Mouse (Mus musculus): Measurements from ENCODE around the gene Zfp362. TPM values are rescaled to one million over a fixed set of nuclear protein-coding genes. Genes with fewer than 3 reads are reported as not detected.

Zfp362 gene
- total RNA-seq (2021) = 10 to 100 TPM in 1 of 2 experiments, 1 to 10 TPM in 1; 8.4 to 10.4 TPM
- long read RNA-seq, experiment 1, partial matches to known transcripts = 0 of 4 reads
- long read RNA-seq, experiment 1, other reads (novel, unspliced or antisense) = 3 of 4 reads
- long read RNA-seq, experiment 2, transcript Zfp362-202 (9 exons, 2,812 nt) = major isoform, 6 of 10 reads
- long read RNA-seq, experiment 2, partial matches to known transcripts = 2 of 10 reads
- long read RNA-seq, experiment 2, other reads (novel, unspliced or antisense) = 2 of 10 reads

- peak in 1 of 2 experiments; percentile 30 for DNase-seq
- intact Hi-C loops (cut with DNase I) = no loop called here
Measured at GRCm38 (mm10) chr4:128806043-128806826, at the start of gene Zfp362. Gene Zfp362 (minus strand): TSS chr4:128806045.

- DNase-seq = no peak
- intact Hi-C loops (cut with DNase I) = loop anchor here (10.0 kb wide), 1 partner anchor 241 kb away; the partner anchor contains the start of genes Tlr12 and Zscan20
Measured at GRCm38 (mm10) chr4:128855613-128856040, 49.8 kb upstream of the Zfp362 start.

DNA sequence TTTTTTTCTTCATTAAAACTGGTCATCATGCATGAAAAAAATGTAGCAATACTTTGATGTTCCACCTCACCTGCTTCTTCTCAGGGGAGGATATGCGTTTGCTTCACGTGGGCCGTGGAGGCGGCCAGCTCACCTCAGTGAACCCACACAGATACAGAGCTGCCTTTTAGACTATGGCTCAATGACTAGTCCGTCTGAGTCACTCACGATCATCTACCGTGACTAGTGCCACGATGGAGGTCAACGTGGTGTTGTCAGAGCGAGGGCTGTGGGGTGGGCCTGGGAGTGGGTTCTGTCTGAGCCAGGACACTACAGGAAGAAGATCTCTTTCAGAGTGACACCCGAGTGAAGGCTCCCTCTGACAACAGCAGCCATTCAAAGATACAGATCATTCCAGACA, 47.3 kb upstream of the Zfp362 start:
- DNase-seq = no peak
- intact Hi-C loops (cut with DNase I) = loop anchor here (10.0 kb wide), 1 partner anchor 238 kb away; the partner anchor contains the start of genes Tlr12 and Zscan20

DNA sequence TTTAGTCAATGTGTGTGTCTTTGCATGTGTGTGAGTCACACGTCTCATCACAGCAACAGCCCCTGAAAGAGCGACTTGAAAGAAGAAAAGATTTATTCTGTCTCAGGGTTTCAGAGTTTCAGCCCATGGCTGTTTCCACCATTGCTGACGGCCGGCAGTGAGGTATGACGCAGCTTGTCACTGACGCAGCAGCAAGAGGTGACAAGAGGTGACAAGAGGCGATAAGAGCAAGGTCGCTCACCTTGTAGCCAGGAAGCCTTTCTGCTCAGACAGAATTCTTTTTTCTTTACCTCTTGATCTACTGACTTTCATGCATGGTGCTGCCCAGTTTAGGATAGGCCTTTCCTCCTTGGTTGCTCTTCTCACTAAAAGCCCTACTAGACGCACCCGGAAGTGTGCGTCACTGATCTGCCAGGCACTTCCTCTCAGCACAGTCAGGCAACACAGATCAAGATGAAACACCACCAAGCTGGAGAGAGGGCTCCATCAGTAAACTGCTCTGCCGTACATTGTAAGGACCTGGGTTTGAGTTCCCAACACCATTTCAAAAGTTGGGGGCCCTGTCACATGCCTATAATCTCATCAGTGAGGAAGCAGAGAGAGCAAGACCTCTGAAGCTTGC, 46.5 kb upstream of the Zfp362 start:
- intact Hi-C loops (cut with DNase I) = loop anchor here (10.0 kb wide), 1 partner anchor 238 kb away; the partner anchor contains the start of genes Tlr12 and Zscan20
- no peak for DNase-seq

GRCm38 (mm10) chr4:128849686-128850085, 43.8 kb upstream of the Zfp362 start:
- intact Hi-C loops (cut with DNase I) = loop anchor here (10.0 kb wide), 1 partner anchor 235 kb away; the partner anchor contains the start of genes Tlr12 and Zscan20
- no peak for DNase-seq

GRCm38 (mm10) chr4:128848961-128849360, 43.1 kb upstream of the Zfp362 start:
- intact Hi-C loops (cut with DNase I) = no loop called here
- no peak for DNase-seq

- intact Hi-C loops (cut with DNase I) = no loop called here
- DNase-seq = no peak
Measured at GRCm38 (mm10) chr4:128845367-128845973, 39.6 kb upstream of the Zfp362 start.

DNA sequence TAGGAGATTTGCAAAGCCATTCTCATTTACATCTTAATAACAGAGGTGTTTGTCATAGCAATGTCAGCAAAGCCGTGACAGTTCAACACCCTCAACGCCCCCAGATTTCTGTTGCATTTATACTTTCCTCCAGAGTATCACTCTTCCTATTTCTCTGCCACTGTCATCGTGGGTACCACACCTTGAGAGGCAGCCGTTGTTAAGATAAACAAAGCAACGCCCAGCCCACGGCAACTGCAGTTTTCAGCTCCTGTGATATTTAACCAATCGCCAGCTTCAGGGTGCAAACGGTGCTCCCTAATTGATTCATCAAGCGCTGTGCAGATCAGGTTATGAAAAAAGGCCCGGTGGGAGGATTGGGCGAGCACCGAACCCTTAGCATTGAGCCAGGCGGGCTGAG, 38.7 kb upstream of the Zfp362 start:
- intact Hi-C loops (cut with DNase I) = no loop called here
- no peak for DNase-seq

GRCm38 (mm10) chr4:128841259-128841658, 35.4 kb upstream of the Zfp362 start:
- no peak for DNase-seq
- intact Hi-C loops (cut with DNase I) = no loop called here

DNA sequence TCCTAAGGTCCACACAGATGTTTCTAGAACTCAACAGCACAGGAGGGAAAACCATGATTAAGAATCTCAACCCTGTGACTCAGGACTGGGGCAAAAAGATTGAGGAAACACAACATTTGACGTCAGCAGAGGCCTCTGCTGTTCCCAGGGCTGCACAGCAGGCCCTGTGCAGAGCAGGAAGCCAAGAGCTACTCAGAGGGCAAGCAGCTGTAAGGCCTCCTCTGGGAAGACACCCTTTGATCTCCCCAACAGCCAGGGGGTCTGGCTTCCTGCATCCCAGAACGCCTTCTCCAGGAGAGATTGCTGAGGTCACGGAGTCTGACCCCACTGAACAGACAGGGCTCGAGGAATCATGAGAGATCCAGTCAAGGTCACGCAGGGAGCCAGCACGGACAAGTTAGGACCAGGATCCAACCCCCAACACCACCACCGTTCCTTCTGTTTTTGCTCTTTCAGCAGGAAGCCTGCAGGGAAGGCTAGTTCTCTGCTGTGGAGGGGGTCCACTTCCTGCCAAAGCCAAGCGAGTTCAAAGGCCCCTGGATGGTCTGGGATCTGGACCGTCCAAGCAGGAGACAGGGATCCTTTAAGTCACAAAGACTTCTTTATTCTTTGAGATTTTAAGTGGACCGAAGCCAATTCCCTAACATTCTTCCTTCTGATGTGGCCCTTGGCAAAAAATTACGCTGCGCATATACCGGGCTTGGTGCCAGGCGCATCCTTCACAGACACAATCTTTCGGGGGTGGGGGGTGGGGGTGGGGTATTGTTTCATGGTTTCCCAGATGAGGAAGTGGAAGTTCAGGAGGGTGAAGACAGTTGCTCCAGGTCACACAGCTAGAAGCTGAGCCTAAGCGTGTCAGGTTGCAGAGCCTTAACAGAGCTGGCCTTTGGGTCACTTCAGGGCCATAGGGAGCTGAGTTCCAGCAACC, 34.2 kb upstream of the Zfp362 start:
- intact Hi-C loops (cut with DNase I) = no loop called here
- peak in 1 of 2 experiments; percentile 21 for DNase-seq

- intact Hi-C loops (cut with DNase I) = no loop called here
- DNase-seq = no peak
Measured at GRCm38 (mm10) chr4:128838202-128838601, 32.4 kb upstream of the Zfp362 start.

DNA sequence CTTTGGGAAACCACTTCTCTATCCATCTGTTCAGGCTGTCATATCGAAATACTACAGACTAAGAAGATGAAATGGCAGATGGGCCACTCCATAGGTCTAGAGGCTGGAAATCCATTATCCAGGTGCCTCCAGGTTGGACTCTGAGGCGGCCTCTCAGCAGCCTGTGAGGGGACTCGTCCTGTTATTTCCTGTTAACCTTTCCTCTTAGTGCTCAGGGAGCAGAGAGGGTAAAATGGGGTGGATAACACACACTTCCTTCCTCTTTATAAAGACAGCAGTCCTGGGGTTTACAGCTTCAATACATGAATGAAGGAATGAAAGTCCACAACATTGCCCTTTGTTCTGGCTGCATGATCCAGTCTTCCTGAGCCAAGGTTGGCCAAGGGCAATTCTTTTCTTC, 18.3 kb upstream of the Zfp362 start:
- DNase-seq = no peak
- intact Hi-C loops (cut with DNase I) = no loop called here

GRCm38 (mm10) chr4:128820568-128820967, 14.7 kb upstream of the Zfp362 start:
- intact Hi-C loops (cut with DNase I) = no loop called here
- no peak for DNase-seq

DNA sequence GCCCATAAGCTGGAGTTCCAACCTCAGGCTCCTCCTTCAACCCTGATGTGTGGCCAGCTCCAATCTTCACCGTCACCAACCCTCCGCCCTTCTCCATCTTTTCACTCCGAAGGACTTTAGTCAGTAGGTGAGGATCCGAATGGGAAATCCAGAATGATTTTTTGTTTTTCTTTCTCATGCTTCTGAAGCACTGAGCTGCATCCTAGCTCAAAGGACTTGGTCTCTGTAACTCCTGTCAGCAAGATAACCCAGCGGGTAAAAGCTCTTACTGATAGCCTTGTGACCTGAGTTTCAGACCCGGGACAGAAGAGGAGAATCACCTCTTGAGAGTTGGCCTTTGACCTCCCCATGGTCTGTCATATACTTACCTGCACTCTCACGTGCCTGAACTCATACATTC, 11.2 kb upstream of the Zfp362 start:
- intact Hi-C loops (cut with DNase I) = no loop called here
- no peak for DNase-seq

DNA sequence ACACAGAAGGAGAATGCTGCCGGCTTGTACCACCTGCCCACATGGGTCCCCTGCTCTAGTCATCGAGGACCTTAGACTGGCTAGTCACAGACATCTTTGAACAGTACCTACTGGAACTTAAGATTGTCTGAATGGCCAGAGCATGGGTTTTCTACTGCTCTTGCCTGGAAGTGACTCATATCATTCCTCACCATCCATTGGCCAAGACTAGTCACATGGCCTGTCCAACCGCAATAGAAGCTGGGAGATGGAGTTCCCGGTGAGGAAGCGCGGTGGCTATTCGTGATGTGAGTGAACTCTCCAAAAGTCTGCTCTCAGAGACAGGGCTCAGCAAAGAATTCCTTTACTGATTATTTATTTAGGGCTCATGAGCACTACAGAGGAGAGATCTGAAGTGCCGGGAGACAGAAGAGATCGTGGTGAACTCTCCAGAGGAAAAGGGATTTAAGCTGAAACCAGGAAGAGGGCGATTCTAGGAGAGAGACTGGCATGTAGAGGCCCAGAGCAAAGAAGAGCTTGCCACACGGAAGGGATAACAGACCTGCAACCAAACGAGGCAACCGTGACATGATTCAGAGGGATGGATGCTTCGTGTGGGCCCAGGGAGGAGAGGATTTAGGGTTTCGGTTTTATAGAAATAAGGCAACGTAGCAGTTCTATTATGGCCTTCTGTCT, 5.7 kb upstream of the Zfp362 start:
- peak; percentile 54 to 64 for DNase-seq
- intact Hi-C loops (cut with DNase I) = no loop called here

GRCm38 (mm10) chr4:128806827-128807179, 958 bp upstream of the Zfp362 start:
- intact Hi-C loops (cut with DNase I) = no loop called here

GRCm38 (mm10) chr4:128805150-128806042, 449 bp downstream of the Zfp362 start:
- DNase-seq = peak in 1 of 2 experiments; percentile 43

More at GRCm38 (mm10) chr4:128806827-128807179, 958 bp upstream of the Zfp362 start:
- peak; percentile 51 to 54 for DNase-seq

More at GRCm38 (mm10) chr4:128805150-128806042, 449 bp downstream of the Zfp362 start:
- intact Hi-C loops (cut with DNase I) = no loop called here
